Mouse (Mus musculus): ENCODE data around the gene Sgpp2.

Gene Sgpp2

DNA sequence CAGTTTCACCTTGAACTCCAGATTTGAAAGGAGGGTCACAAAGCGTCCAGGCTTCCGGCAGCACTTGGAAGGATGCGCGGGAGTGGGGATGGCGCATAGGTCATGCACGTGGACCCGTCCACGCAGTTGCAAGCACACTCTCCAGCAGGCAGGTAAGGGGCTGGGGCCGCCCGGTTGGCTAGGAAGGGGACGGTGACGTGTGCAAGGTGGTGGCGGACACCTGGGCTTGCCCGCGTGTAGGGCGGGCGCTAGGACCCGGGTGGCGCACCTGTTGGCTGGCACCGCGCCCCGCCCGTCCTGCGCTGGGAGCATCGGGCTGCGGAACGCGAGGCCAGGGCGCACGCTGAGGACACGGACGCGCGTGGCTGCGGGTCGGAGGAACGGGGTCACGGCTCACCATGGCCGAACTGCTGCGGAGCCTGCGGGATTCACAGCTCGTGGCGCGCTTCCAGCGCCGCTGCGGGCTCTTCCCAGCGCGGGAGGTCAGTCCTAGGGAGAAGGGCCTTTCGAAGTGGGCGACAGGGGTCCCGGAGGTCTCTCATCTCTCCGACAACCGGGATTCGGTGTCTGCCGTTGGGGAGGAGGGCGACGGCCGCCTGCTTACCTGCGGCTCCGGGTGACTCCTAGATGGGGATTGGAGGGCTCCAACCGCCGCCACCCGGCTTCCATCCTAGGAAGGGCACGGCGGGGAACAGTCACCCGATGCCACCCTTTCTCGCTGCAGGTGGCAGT lies at the start of gene Sgpp2:
Sgpp2 (plus strand) TSS at position 325 of the 732 bp plus-strand sequence.
- no peak for DNase-seq

DNA sequence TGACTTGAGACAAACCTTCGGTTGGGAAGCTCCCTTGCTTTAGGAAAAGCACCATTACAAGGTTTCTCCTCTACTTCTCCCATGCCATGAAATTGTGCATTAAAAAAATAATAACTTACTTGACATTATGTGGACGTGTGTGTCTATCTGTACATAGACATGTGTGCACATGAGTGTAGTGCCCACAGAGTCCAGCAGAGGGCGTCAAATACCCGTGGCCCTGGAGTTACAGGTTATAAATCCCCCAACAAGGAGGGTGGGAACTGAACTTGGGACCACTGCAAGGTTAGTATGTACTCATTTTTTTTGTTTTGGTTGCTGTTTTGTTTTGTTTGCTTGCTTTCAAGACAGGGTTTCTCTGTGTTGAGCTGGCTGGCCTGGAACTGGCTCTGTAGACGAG lies 42.6 kb upstream of the Sgpp2 start:
- no peak for DNase-seq

DNA sequence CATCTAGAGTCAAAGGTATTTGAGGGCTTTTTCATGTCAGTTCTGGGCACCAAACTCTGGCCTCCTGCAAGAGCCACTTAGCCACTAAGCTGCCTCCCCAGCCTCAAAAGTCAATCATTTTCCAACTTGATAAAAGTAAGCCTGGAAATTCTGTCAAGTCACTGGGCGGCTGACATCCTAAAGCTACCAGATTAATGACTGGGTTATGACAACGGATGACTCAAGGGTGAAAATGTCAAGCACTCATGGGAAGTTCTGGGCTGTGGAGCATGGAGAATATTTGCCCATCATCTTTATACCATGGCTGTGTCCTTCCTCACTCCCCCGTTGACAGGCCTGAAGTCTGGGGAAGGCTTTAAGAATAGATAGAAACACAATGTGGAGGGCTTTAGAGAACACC lies 37.2 kb upstream of the Sgpp2 start:
- DNase-seq, result no peak

DNA sequence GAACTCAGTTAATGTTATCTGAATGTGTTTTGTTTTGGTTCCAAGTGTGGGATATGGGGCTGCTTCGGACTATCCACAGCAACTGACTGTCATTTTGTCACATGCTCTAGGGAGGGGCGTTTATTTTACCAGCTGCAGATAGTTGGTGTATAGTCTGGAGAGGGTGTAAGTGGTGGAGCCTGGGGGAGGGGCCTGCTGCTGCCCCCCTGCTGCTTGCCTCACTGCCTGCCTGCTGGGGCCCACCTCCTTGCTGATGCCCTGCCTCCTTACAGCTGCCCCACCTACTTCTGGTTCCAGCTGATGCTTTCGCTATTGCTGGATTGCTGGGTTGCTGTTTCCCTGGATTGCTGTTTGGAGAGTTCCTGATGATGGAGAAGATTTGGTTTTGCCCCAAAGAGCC lies 31.0 kb upstream of the Sgpp2 start:
- no peak for DNase-seq

DNA sequence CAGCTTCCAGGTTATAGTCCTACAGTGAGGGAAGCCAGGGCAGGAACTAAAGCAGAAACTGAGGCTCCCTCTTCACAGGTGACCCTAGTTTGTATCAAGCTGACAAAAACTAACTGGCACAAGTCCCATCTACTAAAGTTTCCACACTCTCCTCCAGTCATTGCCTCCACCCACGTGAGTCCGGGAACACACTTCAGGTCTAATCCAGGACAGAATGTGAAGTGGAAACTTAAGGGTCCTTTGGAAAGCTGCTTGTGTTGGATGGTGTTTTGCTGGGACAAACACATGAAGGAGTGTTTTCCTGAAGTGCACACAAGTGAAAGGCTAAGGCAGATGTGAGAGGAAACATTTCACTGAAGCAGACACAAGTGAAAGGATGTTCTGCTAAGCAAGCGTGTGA lies 17.7 kb upstream of the Sgpp2 start:
- DNase-seq, result no peak

DNA sequence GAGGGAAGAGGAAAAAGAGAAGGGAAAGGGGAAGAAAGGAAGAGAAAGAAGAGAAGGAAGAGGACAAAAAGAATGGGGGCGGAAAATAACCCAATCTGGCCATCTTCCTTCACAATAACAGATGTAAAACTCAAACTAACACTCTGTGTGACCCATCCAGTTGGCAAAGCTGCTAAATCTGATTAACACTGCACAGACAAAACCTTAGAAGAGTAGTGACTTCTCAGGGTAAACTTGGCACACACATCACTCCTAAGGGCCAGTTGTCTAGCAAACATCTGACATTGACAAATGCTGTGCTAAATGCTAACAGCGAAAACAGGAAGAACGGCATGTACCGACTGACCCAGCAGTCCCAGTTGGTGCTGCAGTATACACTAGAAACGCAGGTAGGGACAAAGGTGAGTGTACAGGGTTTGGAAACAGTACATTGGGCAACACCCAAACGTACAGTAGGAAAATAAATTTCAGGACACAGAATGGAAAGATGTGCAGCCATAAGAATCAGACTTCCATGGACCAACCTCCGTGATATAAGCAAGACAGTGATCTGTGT lies 10.4 kb upstream of the Sgpp2 start:
- DNase-seq, result no peak

DNA sequence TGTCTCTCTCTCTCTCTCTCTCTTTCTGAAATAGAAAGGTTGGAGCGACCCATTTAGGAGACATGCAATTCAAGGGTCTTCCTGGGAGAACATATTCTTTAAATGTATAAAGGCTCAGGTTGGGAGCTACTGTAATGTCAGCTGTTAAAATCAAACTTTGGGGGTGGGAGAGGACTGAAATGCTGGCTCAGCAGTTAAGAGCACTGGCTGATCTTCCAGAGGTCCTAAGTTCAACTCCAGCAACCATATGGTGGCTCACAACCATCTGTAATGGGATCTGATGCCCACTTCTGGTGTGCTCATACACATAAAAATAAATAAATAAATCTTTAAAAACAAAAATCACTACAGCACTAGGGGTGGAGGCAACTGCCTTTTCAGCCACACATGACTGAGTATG lies 1.5 kb upstream of the Sgpp2 start:
- no peak for DNase-seq

DNA sequence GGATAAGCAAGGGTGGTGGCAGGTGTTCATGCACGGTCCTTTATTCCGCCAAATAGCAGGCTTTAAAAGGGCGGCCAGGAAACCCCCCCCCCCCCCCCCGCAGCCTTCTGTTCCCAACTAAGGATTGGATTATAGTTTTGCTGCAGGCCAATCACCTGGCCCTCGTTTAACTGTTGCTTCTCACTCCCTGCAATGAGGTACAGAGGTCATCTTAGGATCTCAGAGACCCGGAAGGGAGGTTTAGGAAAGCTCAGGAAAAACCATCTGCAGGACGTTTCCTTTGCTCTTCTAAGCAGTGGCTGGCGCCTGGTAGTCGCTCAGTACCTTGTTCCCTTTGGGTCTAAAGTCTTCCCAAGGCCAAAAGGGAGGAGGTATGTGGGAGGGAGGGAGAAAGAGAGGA lies 865 bp upstream of the Sgpp2 start:
- no peak for DNase-seq

DNA sequence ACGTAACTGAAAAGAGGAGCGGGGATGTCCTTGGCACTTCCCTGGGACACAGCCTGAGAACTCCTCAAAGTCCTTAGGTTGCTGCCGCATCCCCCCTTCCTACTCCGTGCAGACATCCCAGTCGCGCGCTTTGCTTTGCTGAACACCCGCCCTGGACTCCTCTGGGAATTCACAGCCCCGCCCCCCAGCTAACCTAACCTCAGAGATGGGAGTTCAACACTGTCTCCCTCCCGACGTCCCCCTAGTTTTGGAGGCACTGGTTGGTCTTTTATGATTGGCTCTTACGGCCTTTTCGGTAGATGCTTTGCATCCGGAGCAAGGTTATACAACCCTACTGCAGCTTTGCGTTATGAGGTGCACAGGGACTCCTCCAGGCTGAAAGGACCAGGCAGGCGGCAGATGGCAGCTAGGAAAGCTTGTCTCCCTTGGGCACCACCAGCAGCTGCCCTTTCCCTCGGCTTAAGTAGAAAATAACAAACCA lies 756 bp downstream of the Sgpp2 start:
- no peak for DNase-seq

DNA sequence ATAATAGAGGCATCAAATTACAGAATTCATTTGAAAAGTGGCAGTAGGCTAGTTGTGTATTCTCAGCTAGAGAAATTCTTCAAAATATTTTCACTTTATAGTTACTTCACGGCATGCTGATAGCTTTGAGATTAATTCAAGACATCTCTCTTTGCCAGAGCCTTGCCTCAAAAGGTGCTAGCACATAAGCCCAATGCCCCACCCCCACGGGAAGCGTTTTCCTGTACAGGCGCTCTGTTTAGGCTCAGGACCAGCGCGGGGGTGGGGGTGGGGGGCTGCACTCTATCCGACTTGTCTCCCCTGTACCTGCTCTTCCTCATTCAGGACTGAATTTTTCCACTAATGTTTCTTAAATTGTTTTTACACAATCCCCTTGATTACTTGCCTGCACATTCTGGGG lies 1.3 kb downstream of the Sgpp2 start:
- DNase-seq, result no peak

DNA sequence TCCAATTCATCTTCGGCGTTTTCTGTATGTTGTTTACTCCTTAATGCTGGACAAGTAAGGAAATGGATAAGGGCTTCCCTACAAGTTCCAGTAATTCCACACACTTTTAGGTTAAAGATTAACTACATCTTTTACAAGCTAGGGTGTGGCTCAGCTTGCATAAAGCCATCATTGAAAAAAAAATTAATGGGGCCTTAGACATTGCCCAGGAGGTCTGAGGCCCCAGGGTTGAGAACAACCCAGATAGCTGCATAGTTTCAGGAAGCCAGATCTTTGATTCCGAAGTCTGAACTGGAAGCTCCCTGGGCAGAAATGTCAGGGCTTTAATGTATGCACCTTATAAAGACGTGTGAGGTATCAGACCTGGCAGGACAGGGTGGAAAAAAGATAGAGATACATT lies 2.8 kb downstream of the Sgpp2 start:
- no peak for DNase-seq

DNA sequence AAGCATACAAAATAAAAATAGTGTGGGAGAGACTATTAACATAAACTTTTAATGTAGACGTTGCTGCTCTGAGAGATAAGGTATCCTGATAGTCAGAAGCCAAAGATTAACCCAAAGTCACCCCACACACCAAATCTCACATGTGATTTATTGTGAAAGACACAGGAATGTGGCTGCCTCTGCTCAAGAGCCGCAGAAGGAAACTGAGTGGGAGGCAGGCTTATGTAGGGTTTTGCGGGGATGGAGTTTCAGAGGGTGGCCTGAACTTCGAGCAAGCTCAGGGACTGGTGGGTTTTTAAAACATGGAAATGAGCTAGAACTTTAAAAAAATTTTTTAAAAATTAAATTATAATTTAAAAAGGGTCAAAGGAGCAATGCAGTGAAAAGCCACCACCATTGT lies 3.8 kb downstream of the Sgpp2 start:
- DNase-seq, result no peak

DNA sequence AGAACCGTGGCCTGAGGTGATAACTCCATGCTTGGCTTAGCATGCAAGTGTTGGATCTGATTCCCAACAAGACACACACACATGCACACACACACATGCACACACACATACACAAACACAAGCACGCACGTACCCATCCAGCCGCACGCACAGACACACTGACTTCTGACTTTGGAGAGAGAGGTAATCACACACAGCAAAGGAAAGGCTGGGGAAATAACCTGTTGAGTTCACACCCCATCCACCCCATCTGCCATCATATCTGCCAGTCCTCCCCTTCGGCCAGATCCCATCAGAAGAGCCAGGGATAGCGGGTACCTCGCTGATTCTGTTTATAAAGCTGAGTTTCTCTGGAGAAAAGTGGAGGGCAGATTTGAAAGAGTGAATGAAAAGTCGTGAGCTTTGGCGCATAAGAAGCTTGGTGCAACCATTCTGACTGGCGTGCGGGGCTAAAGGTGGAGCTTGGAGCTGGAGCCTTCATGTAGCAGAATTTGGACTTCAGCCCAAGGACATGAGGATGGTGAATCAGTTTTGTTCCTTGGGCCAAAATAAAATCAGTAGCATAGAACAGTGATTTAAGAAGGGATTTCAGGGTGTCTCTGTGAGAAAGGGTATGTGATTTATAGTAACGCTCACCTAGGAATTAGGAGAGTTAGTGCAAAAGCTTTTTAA lies 8.1 kb downstream of the Sgpp2 start:
- no peak for DNase-seq

DNA sequence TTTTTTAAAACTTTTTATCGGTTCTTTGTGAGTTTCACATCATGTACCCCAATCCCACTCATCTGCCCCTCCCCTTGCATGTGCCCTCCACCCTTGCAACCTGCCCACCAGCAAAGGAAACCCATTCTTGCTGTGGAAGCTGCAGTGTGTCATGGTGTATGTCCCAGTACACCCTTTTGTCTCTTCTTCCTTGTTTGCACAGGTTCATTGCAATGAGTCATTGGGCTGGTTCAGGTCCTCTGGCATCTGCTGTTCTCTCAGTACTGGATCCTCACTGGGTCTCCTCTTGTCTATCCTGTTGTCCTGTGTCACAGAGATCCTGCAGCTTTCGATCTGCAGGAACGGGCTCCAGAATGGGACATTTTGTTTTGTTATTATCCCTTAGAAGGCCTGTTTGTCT lies 10.1 kb downstream of the Sgpp2 start:
- no peak for DNase-seq

DNA sequence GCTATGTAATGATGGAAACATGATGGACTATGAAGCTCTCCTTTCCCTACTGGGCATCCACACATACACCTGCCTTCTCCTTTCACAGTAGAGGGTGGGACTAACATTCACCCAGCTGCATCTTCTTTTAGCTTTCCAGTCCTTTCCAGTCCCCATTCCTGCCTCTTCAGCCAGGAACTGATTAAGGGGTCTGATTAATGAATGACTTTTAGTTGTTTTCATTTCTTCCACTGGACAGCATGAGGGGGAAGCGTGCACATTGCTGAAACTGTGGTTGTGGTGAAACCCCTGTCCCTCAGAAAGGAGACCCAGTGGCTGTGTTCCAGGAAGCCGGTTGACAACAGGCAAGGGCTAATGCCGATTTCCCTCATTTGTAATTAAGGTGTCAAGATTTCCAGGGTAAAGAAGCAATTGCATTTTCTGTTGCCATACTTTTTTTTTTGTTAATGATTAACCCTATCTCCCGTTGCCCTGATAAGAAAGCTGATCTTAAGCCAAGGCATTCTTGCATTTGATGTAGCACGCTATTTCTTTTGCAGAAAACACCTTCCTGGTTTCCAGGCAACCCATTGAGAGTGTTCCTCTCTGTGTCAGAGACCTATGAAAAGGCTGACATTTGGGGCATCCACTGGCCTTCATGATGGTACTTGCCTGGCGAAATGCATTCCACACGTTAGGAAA lies 12.1 kb downstream of the Sgpp2 start:
- no peak for DNase-seq

DNA sequence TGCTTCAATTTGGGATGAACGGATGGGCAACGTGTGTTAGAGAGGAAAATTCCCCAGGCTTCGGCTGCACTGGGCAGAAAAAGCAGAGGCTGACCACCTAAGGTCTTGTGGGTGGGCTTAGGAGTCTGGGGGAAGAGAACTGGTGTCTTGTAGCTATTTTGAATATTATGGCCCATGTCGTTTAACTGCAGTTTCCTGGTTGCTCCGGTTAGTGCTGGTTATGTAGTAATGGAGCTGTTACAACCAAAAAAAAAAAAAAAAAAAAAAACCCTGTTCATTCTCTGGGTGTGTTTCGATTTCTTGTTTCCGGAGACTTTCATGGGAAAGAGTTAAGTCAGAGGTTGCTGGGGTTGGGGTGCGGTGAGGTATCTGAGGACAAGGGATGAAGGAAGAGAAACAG lies 12.7 kb downstream of the Sgpp2 start:
- no peak for DNase-seq

DNA sequence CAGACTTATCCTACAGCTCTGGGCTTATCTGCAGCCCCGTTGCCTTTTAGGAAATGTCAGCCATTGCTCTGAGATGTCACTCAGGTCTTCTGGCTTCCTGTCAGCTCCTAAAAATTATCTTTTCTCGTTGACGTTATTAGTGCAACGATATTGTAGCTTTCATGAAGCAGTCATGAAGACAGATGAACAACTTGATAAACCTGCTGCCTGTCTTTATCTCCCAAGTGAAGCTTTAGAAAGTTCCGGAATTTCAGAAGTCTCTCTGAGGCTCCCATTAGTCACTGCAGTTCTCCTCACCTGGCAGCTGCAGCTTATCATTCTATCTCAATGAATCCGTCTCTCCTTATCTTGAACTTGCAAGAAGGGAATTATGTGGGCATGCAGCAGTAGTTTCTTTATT lies 13.9 kb downstream of the Sgpp2 start:
- no peak for DNase-seq

DNA sequence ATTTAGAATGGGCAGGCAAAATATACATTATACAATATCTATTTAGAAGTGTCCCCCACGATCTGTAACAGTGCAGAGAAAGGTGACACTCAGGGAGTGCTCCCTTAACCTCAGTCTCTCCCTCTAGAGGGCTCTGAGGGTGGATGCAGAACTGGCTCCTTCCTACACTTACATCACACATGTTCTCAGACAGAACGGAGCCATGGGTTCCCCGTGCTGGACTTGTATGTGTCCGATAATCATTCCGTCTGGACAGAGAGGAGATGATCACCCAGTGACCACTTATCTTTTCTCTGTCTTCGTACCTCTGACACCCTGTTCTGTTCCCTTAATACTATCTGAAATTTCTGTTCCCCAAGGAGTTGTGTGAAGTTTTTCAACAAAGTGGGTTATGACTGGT lies 15.7 kb downstream of the Sgpp2 start:
- no peak for DNase-seq

DNA sequence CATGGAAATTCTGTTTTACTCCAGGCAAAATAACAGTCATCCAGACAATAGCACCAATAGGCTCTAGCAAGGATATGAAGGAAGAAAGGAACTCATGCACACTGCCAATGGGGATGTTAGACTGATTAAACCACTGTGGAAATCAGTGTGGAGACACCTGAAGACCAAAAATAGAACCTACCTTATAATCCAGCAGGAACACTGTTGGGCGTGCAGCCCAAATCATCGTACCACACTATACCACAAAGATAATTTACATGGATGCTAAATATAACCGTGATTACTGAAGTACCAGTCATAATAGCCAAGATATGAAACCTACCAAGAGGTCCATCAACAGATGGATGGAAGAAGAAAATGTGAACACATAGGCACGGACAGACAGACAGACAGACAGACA lies 18.5 kb downstream of the Sgpp2 start:
- DNase-seq, result no peak

DNA sequence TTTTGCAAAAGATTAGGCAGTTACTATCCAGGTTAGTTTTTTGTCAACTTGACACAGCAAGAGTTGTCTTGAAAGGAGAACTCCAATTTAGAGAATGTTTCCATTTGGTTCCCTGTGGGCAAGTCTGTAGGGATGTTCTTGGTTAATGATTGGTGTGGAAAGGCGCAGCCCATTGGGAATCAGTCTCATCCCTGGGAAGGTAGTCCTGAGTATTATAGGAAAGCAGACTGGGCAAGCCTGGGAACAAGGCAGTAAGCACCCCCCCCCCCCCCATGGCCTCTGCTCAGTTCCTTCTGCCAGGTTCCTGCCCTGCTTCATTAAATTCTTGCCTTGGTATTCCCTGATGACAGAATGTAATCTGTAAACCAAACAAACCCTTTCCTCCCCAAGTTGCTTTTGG lies 19.7 kb downstream of the Sgpp2 start:
- DNase-seq, result no peak

DNA sequence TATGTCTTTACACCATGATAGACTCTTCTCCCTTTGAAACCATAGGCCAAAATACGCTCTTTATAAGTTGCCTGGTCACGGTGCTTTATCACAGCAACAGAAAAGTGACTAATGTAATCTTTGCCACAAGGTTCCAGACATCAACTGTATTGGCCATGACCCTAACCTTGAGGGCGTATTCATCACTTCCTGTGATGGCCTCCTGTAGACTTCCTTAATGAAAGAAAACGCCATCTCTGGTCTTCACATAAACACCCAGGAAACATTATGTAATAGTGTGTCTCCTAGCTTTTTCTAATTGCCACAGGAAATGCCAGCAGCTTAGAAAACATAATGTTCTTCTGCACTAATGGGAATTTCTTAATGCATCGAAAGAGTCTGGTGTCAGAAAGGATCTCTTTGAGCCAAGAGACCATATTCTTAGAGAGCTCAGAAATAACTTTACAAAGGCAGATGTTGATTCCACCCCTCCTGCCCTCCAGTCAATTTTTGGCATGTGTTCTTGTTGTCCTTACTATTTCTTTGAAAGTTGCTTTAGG lies 20.5 kb downstream of the Sgpp2 start:
- DNase-seq, result no peak

DNA sequence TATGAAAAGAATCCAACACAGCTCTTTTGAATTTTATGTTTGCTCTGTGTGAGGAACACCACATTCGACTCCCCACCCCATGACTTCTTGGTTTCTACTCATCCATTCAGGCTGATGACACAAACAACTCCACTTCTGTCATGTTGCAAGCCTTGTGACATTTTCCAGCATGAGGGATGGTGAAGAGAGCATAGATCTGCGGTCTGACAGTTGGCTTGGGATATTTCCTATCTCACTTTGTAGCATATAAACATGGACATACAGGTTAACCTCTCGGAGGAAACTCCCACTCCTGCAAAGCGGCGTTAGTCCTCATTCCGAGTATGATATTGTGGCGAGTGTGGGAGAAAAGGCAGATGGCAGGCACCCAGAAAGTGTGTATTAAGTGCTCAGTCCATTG lies 27.6 kb downstream of the Sgpp2 start:
- DNase-seq, result no peak

DNA sequence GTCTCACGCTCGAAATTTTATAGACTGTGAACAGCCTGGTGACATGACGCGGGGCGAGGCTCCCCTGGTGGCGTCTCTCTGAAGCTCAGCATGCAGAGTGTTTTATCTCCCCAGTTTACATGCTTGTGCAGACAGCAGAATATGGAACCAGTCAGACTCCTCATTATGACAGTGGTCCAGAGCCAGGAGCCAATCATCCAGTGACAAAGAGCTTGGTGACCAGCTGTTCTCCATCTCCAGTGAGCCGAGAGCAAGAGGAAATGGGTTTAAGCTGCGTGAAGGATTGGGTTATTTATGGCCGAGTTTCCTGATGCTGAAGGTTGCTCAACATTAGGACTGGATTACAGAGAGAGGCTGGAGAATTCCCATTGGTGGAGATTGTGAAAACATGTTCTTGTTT lies 28.1 kb downstream of the Sgpp2 start:
- DNase-seq, result no peak

DNA sequence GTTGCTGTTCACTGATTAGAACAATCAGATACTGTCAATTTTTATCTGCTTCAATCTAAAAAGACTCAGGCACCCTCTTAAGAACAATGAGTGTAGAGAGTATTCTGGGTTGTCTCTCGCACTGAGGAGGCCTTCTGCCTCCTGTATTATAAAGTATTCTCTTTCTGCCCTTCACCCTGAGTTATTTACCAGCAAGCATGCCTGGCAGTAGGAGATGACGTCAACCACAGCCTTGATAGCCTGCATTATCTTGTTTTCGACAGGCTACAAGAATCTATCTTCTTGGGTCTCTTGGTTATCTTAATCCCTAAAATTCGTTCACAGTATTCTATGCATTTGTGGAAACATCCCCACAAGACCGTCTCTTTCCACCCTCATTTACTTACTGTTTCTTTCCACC lies 29.8 kb downstream of the Sgpp2 start:
- no peak for DNase-seq
